Mouse (Mus musculus): ENCODE results near the gene Fcgr1. TPM values are rescaled to one million over a fixed set of nuclear protein-coding genes. Genes with fewer than 3 reads are reported as not detected.
A peak's percentile ranks its signal among the peaks of the same experiment; 100 is the strongest.
"Not testable (repeated sequence)": the region's sequence is repeated elsewhere in the genome, so short reads cannot be mapped to it uniquely, and the experiment has no call there.

The Fcgr1 gene
- polyA plus RNA-seq, 1 experiment from 2014 or later: 0.50 TPM

- CTCF ChIA-PET: interaction anchor here (0.7 to 2.4 kb wide), 7 partner anchors 18 to 178 kb away, joined by 3 to 12 read pairs (median 7); partner anchors contain the start of genes Bola1, Hist2h2ab, Hist2h2ac and Hist2h2bb
- H3K27me3 ChIP-seq: no peaks in the 10 kb centered on the region
- POLR2A ChIA-PET: interaction anchor here (0.7 to 5.3 kb wide), 10 partner anchors 15 to 82 kb away, joined by 3 to 56 read pairs (median 4); partner anchors contain the start of genes Bola1, Hist2h2ab, Hist2h2ac and Hist2h2bb
- DNase-seq (ENCODE audit: low read depth, low spot score): no peak
- in situ Hi-C loops (cut with MboI; ENCODE audit: low pct_unique_long_range_greater_than_20kb): no loop called here
- TF ChIP-seq CTCF (IDR thresholded peaks at IDR 0.05): no peak
- ATAC-seq: no peak
These were observed 49.7 kb downstream of the Fcgr1 start for GRCm38 (mm10) chr3:96243921-96244572.

- no peaks in the 10 kb centered on the region for H3K27me3 ChIP-seq
- TF ChIP-seq CTCF (IDR thresholded peaks at IDR 0.05): no peak
- POLR2A ChIA-PET: interaction anchor here (1.4 to 5.3 kb wide), 2 partner anchors 21 to 28 kb away, joined by 3 to 56 read pairs; partner anchors contain the start of genes Bola1, Hist2h2ab, Hist2h2ac and Hist2h2bb
- DNase-seq (ENCODE audit: low read depth, low spot score): no peak
- CTCF ChIA-PET: interaction anchor here (0.9 to 1.3 kb wide), 4 partner anchors 14 to 84 kb away, joined by 3 read pairs; no protein-coding TSS in a partner anchor
- in situ Hi-C loops (cut with MboI; ENCODE audit: low pct_unique_long_range_greater_than_20kb): no loop called here
- ATAC-seq: no peak
These were observed 53.0 kb downstream of the Fcgr1 start for GRCm38 (mm10) chr3:96240799-96241197.

DNA sequence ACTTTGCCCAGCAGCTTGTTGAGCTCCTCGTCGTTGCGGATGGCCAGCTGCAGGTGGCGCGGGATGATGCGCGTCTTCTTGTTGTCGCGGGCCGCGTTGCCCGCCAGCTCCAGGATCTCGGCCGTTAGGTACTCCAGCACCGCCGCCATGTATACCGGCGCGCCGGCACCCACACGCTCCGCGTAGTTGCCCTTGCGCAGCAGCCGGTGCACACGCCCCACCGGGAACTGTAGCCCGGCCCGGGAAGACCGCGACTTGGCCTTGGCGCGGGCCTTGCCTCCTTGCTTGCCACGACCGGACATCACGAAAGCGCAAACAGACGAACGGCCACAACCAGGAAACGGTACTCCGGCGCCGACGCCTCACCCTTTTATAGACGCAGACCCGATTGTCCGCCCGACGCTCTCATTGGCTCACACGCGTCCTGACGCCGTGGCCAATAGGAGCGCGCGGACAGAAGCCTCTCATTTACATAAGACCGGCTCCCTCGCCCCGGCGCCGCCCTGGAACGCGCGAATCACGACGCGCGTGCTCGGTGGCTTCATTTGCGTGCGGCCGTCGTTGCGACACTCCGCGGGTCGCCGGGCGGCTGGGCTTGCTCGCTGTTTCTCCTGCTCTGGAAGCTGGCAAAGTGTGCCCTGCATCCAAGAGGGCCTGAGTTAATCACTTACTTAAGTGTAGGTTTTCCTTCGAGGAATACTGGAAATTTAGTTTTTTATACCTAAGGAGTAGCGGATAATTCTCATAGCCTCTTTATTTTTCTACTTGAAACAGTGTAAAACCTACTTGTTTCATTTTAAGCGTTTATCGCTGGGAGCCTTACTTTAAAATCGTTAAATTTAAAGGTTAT lies 53.6 kb downstream of the Fcgr1 start, which contains the start of gene Hist2h2aa2:
Gene Hist2h2aa2 (minus strand): TSS at position 328 of the 850 bp plus-strand sequence.
- ATAC-seq (peak; percentile 83), DNase-seq (ENCODE audit: low read depth, low spot score) (peak; percentile 41)
- H3K27me3 ChIP-seq; in situ Hi-C loops (cut with MboI; ENCODE audit: low pct_unique_long_range_greater_than_20kb): not testable (repeated sequence)
- POLR2A ChIA-PET: interaction anchor here (5.3 kb wide), 1 partner anchor 21 kb away, joined by 56 read pairs; the partner anchor contains the start of genes Bola1, Hist2h2ab, Hist2h2ac and Hist2h2be
- CTCF ChIA-PET: interaction anchor here (0.9 to 1.3 kb wide), 4 partner anchors 13 to 83 kb away, joined by 3 read pairs; no protein-coding TSS in a partner anchor

DNA sequence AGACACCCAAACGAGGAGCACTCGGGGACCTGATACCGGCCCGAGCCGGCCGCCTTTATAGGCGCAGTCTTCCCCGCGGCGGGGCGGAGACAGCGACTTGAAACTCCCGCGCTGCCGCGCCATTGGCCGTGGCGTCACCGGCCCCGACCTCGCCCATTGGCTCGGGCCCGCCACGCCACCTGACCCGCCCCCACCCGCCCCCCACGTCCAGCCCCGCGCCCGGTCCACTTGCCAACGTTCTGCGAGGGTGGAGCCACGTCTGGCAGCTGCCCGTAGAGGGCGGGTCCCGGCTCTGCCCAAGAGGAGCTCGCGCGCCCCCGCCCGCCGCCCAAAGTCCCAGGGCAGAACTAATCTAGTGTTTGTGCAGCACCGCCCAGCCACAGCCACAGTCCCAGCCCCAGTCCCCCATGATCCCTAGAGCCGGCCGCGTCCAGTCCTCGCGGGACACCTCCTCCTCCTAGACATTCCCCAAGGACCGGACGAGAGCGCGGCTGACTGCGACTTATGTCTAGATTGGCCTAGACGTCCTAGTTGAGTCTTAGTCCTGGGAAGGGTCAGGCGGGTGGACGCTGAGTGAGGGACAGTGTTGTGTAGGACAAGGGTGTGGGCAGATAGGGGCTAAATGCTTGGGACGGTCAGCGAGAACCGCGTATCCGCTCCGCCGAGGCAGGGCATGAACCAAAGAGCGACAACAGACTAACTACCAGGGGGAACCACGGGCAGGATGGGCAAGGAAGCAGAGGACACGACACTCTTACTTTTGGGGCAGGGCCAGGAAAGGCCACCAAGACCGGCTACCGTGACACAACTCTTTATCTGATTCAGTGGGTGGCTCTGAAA lies 54.6 kb downstream of the Fcgr1 start, which contains the start of gene Hist2h3c2:
Gene Hist2h3c2 (minus strand): TSS at position 174 of the 840 bp plus-strand sequence.
- POLR2A ChIA-PET: interaction anchor here (1.9 kb wide), 1 partner anchor 10 kb away, joined by 6 read pairs; no protein-coding TSS in a partner anchor
- DNase-seq (ENCODE audit: low read depth, low spot score); in situ Hi-C loops (cut with MboI; ENCODE audit: low pct_unique_long_range_greater_than_20kb); H3K27me3 ChIP-seq: not testable (repeated sequence)
- ATAC-seq: peak; percentile 83
- CTCF ChIA-PET: interaction anchor here (2.0 kb wide), 1 partner anchor 12 kb away, joined by 10 read pairs; no protein-coding TSS in a partner anchor

- no peak for TF ChIP-seq CTCF (IDR thresholded peaks at IDR 0.05)
- in situ Hi-C loops (cut with MboI; ENCODE audit: low pct_unique_long_range_greater_than_20kb): no loop called here
- CTCF ChIA-PET: interaction anchor here (0.9 to 3.2 kb wide), 11 partner anchors 10 to 272 kb away, joined by 4 to 23 read pairs (median 5); partner anchors contain the start of genes Bola1, Hist2h2ab, Hist2h2ac and Hist2h2be
- DNase-seq (ENCODE audit: low read depth, low spot score) (no peak), ATAC-seq (no peak)
- H3K27me3 ChIP-seq: no peaks in the 10 kb centered on the region
- POLR2A ChIA-PET: interaction anchor here (0.6 to 5.8 kb wide), 5 partner anchors 9 to 42 kb away, joined by 3 to 54 read pairs (median 4); partner anchors contain the start of genes Bola1, Hist2h2ab, Hist2h2ac and Hist2h2be
These were observed 55.8 kb downstream of the Fcgr1 start for GRCm38 (mm10) chr3:96237904-96238511.

DNA sequence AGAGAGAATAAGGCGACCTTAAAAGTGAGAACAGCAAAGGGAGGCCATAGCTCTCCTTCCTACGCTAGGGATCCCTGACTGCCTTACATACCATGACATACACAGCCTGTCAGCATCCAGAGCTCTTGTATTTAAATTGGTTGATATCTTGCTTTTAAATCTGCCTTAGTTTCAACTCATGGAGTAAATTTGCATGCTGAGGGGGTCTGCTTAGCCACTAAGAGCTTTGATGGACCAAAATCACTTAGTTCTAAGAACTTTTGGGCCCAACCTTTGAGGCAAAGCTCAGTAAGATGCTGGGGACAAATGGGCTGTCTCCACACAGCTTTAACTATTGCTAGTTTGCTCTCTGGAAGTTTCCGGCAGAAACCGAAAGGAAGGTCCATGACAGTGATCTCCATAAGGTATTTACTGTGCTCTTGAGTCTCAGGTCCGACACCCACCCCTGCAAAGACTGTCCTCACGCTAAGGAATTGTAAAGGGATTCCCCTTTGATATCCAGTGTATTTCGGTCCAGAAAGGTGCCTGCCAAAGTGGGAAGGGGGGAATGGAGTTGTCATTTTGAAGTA lies 56.4 kb downstream of the Fcgr1 start:
- in situ Hi-C loops (cut with MboI; ENCODE audit: low pct_unique_long_range_greater_than_20kb): no loop called here
- ChIA-PET POLR2A (interaction anchor here (0.6 to 5.8 kb wide), 5 partner anchors 8 to 41 kb away, joined by 3 to 54 read pairs (median 4); partner anchors contain the start of genes Bola1, Hist2h2ab, Hist2h2ac and Hist2h2be), CTCF (interaction anchor here (0.9 to 3.2 kb wide), 11 partner anchors 10 to 271 kb away, joined by 4 to 23 read pairs (median 5); partner anchors contain the start of genes Bola1, Hist2h2ab, Hist2h2ac and Hist2h2be)
- TF ChIP-seq CTCF (IDR thresholded peaks at IDR 0.05): no peak
- DNase-seq (ENCODE audit: low read depth, low spot score): no peak
- no peaks in the 10 kb centered on the region for H3K27me3 ChIP-seq
- no peak for ATAC-seq

- CTCF ChIA-PET: interaction anchor here (1.2 to 3.2 kb wide), 11 partner anchors 9 to 271 kb away, joined by 4 to 23 read pairs (median 6); partner anchors contain the start of genes Bola1, Hist2h2ab, Hist2h2ac and Hist2h2be
- no peak for ATAC-seq
- POLR2A ChIA-PET: interaction anchor here (1.0 to 5.8 kb wide), 6 partner anchors 8 to 41 kb away, joined by 4 to 54 read pairs (median 4); partner anchors contain the start of genes Bola1, Hist2h2ab, Hist2h2ac and Hist2h2be
- TF ChIP-seq CTCF (IDR thresholded peaks at IDR 0.05): no peak
- no peak for DNase-seq (ENCODE audit: low read depth, low spot score)
- no peaks in the 10 kb centered on the region for H3K27me3 ChIP-seq
- in situ Hi-C loops (cut with MboI; ENCODE audit: low pct_unique_long_range_greater_than_20kb): no loop called here
These were observed 56.9 kb downstream of the Fcgr1 start for GRCm38 (mm10) chr3:96236834-96237334.

- no peak for TF ChIP-seq CTCF (IDR thresholded peaks at IDR 0.05)
- POLR2A ChIA-PET: interaction anchor here (1.5 to 5.8 kb wide), 3 partner anchors 9 to 28 kb away, joined by 4 to 54 read pairs (median 5); partner anchors contain the start of genes Bola1, Hist2h2ab, Hist2h2ac and Hist2h2be
- in situ Hi-C loops (cut with MboI; ENCODE audit: low pct_unique_long_range_greater_than_20kb): no loop called here
- no peak for DNase-seq (ENCODE audit: low read depth, low spot score)
- no peak for ATAC-seq
- H3K27me3 ChIP-seq: no peaks in the 10 kb centered on the region
- CTCF ChIA-PET: interaction anchor here (0.9 to 3.2 kb wide), 5 partner anchors 8 to 170 kb away, joined by 4 to 23 read pairs (median 6); partner anchors contain the start of genes Bola1, Hist2h2ab, Hist2h2ac and Hist2h2be
These were observed 57.9 kb downstream of the Fcgr1 start for GRCm38 (mm10) chr3:96235836-96236235.
